Mouse (Mus musculus) monocyte, adult 5-6 weeks (primary cell): ENCODE results near the gene Ctdspl. TPM values are rescaled to one million over a fixed set of nuclear protein-coding genes. Genes with fewer than 3 reads are reported as not detected.

Source experiments
- ATAC-seq: fragments of 153-309, 156-312 bp; replicated peaks from 2 replicates; pipeline ENCODE4 v1.8.0; 2017; ENCODE audit warnings: mild to moderate bottlenecking; ENCODE audit not compliant: low TSS enrichment, insufficient number of reproducible peaks, severe bottlenecking, poor library complexity, low FRiP score
- total RNA-seq: library from RNA; stranded (forward); fragments of 200-1000, 200-491, 200-594 nt; gene quantifications from 3 replicates; pipeline ENCODE4 v1.2.3, GENCODE M21; 2017

Gene Ctdspl
- total RNA-seq = 0.49 TPM in 1 of 3 replicates, not detected in the others

GRCm38 (mm10) chr9:118926111-118926650 lies at the start of gene Ctdspl:
Gene Ctdspl (plus strand): TSS chr9:118926453.
- ATAC-seq = no peak

GRCm38 (mm10) chr9:118876902-118877301 lies 49.4 kb upstream of the Ctdspl start:
- no peak for ATAC-seq

- no peak for ATAC-seq
These were observed 48.8 kb upstream of the Ctdspl start for GRCm38 (mm10) chr9:118877365-118878008.

GRCm38 (mm10) chr9:118878596-118878995 lies 47.7 kb upstream of the Ctdspl start:
- ATAC-seq = no peak

DNA sequence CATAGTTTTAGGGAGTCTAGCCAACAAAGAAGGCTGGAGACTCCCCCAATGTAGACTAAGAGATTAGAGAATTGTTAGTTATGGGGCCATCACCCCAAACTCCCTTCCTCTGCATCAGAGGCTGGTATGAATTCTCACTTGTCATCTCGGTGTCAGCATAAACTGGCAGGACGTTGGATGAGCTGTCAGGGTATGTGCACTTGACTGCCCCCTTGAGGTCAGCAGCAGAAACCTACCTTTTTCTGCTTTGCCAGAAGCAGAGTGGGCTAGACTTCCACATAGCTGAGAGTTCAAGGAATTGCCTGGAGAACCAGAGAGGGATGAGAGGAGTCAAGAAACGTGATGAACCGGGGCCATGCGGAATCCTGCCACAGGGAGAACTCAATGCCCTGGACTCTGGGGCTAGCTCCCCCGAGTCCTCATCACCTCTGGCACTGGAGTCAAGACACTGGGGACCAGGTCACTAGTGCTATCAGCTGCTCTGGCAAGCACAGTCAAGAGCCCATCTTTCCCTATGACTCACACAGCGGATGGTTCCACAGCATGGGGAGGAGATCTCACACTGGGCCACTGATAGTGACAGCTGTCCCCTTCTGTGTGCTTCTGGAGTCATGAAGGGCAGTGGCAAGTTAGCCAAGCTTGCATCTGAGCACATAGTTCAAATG lies 44.8 kb upstream of the Ctdspl start:
- ATAC-seq = no peak

DNA sequence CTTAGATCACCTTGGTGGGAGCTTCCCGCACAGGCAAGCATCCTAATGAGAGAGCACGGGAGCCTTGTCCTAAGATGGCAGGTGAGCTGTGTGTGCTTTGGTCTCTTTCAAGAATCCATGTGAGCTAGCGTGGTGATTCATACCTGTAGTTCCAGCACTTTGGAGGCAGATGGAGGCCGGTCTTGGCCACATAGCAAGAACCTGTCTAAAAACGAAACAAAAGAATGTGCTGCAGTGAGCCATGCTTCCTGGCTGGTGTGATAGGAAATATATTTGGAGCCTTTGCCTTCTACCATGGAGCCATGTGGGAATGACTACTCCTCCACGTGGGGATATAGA lies 44.3 kb upstream of the Ctdspl start:
- no peak for ATAC-seq

GRCm38 (mm10) chr9:118883150-118883549 lies 43.1 kb upstream of the Ctdspl start:
- ATAC-seq = no peak

- no peak for ATAC-seq
These were observed 40.5 kb upstream of the Ctdspl start for GRCm38 (mm10) chr9:118885785-118886184.

GRCm38 (mm10) chr9:118887201-118887600 lies 39.1 kb upstream of the Ctdspl start:
- ATAC-seq = no peak

- no peak for ATAC-seq
These were observed 38.5 kb upstream of the Ctdspl start for GRCm38 (mm10) chr9:118887734-118888133.

DNA sequence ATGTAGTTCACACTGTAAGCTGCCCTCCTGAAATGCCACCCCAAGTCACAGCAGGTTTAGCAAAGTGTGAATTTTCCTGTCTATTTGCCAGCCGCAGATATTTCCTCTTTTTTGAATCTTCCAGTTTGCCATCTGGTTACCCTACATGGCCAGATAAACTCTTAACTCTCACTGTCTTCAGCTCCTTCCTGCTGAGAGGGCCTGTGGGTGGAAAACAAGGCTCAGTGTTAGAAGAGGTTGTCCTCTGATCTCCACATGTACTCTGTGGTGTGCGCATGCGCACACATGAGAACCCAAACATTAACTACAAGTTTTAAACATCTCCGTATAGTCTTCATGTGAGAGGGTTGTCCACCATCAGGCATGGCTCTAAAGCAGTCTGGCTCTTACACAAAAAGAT lies 36.1 kb upstream of the Ctdspl start:
- no peak for ATAC-seq

GRCm38 (mm10) chr9:118890645-118891044 lies 35.6 kb upstream of the Ctdspl start:
- ATAC-seq = no peak

- no peak for ATAC-seq
These were observed 35.2 kb upstream of the Ctdspl start for GRCm38 (mm10) chr9:118891068-118891467.

GRCm38 (mm10) chr9:118891593-118891992 lies 34.7 kb upstream of the Ctdspl start:
- no peak for ATAC-seq

DNA sequence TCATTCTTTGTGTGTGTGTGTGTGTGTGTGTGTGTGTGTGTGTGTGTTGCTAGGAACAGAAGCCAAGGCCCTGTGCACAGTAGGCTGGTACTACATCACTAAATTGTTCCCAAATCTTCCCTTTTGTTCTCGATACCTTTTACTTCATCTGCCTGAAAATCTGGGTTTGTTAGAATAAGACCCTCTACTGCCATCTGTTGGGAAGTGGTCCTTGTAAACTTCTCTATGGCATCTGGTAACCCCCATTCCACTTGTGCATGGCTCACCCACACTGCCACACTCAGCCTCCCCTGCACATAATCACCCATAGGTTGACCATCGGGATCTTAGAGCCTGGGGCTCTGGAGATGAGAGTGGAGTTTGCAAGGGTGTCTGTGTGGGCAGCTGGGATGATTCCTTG lies 31.2 kb upstream of the Ctdspl start:
- ATAC-seq = no peak

GRCm38 (mm10) chr9:118900677-118901076 lies 25.6 kb upstream of the Ctdspl start:
- no peak for ATAC-seq

DNA sequence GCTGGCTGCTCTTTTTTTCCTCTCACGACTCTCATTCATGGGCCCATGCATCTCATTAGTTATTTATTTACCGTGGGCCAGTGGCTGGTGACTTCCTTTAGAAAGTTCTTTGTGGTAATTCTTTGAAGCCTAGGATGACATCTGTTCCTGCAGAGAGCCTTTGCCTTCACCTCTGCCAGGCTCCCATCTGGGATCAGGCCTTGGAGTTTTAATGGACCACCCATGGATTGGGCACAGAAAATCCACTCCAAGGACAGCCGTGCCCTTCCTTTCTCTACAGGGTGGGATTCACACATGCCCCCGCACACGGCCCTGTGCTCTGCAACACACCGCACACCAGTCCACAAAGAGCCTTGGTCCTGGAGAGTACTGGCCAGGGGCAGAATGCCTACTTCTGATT lies 24.3 kb upstream of the Ctdspl start:
- ATAC-seq = no peak

DNA sequence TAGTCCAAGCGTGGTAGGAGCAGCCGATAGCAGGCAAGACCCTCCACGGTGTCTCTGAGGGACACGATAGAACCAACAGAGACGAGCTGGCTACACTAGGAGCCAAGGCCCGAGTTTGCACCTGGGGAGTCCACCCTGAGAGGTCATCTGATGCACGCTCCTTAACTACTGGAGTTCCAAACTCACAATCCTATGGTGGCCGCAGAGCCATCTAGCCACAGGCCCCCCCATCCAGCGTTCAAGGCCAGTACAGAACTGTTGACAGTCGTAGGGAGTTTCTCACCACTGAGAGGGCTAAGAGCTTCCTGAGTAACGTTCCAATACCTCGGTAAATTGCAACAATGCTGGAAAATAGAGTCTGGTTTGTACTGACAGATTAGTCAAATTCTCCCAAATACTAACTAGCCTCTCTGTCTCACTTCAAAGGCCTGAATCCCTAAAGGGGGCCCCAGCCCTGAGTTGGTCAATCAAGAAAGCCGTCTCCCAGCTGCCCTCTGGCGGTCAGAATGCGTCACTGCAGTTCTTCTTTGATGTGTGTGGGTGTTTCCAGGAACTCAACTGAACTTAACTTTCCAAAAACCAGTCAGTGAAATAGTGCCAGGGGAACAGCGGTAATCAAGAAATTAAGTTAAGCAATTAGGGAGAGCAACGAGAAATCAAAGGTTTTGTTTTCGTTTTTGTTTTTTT lies 18.2 kb upstream of the Ctdspl start:
- ATAC-seq = 0 out of 2 replicates have a peak, but pooled peaks have one; percentile 56

DNA sequence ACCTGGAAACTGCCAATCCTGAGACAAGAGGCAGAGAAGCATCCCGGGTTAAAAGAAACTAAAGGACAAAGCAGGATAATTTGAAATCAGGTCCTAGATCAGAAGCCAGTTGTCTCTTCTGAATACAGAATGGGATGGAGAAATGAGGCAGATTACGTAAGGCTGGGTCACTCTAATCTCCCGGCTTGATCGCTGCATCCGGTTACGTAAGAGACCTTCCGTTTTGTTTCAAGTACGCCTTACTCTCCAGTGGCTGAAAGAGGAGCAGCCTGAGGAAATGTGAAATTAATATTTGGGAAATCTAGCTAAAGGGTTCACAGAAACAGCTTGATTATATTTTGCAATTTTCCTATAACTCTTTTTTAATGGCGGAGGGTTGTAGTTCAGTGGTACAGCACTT lies 13.2 kb upstream of the Ctdspl start:
- peak; percentile 60; the same call in 1 of the 2 replicates for ATAC-seq

DNA sequence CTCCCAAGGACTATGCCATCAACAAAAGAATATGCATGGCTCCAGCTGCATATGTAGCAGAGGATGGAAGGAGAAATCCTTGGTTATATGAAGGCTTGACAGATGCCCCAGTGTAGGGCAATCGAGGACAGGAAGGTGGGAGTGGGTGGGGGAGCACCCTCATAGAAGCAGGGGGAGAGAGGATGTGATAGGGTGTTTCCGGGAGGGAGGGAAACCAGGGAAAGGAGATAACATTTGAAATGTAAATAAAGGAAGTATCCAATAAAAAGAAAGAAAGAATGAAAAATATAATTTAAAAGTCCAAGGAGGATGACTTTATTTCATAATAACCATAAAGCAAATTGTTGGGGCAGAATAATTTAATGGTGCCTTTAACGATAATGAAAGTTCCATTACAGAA lies 12.6 kb upstream of the Ctdspl start:
- no peak for ATAC-seq
